Mouse (Mus musculus) erythroblast, embryonic 14.5 days (primary cell): ENCODE data around the gene Rab28. TPM values are rescaled to one million over a fixed set of nuclear protein-coding genes. Genes with fewer than 3 reads are reported as not detected.

ENCODE experiments used
- H3K27me3 ChIP-seq: 2 replicates; pipeline ENCODE4 v1.6.1; 2012; ENCODE audit warnings: inconsistent platforms; ENCODE audit not compliant: control insufficient read depth
- H3K36me3 ChIP-seq: 2 replicates; pipeline ENCODE4 v1.6.1; 2012; ENCODE audit warnings: mild to moderate bottlenecking, inconsistent platforms; ENCODE audit not compliant: control insufficient read depth
- H3K4me1 ChIP-seq: 2 replicates; pipeline ENCODE4 v1.6.1; 2012; ENCODE audit warnings: inconsistent platforms; ENCODE audit not compliant: control insufficient read depth
- H3K4me3 ChIP-seq: replicated peaks from 2 replicates; pipeline ENCODE3; 2012; ENCODE audit warnings: moderate library complexity, mild to moderate bottlenecking, inconsistent platforms
- H3K9me3 ChIP-seq: 2 replicates; pipeline ENCODE4 v1.6.1; 2012; ENCODE audit warnings: low read length, inconsistent platforms, mixed read lengths; ENCODE audit not compliant: control insufficient read depth
- GATA1 ChIP-seq: IDR thresholded peaks from 2 replicates; pipeline ENCODE4 v1.6.1; 2012; ENCODE audit warnings: low read length, inconsistent platforms, mixed read lengths
- TAL1 ChIP-seq: IDR thresholded peaks from 3 replicates; pipeline ENCODE4 v1.6.1; 2012; ENCODE audit warnings: low read length, inconsistent platforms, mixed read lengths
- polyA plus RNA-seq: library from polyadenylated mRNA; stranded (reverse); fragments of >175 nt; gene quantifications from 2 replicates; pipeline ENCODE4 v1.2.3, GENCODE M21; 2012

Gene Rab28
- polyA plus RNA-seq, 1 experiment = 2.4 TPM

- H3K9me3 ChIP-seq = no peaks in the 10 kb centered on the region
- H3K4me1 ChIP-seq = no peaks in the 10 kb centered on the region
- H3K4me3 ChIP-seq = no peak overlapping the region
- H3K36me3 ChIP-seq = no peaks in the 10 kb centered on the region
- no peaks in the 10 kb centered on the region for H3K27me3 ChIP-seq
- TF ChIP-seq TAL1 = no peak
- no peak for TF ChIP-seq GATA1
Measured at GRCm38 (mm10) chr5:41595199-41595598, 112.8 kb downstream of the Rab28 start.

DNA sequence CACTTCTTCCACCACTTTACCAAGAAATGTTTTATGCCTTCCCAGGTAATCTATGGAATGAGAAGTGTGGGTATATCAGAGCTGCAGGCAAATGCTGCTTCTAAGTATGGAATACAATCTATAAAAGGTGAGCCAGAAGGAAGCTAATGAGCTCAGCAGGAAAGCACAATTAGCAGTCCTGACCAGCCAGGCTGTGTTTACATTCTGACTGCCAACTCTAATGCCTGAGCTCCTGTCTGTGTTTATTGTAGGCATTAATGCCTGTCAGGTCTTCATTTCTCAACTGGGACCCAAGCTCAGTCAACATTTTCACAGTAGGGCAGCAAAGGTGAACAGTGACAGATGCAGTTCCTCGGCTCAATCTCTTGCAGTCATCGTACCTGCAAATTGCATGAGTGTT, 129.9 kb downstream of the Rab28 start:
- Histone ChIP-seq H3K27me3 (no peaks in the 10 kb centered on the region), H3K4me1 (no peaks in the 10 kb centered on the region), H3K36me3 (no peaks in the 10 kb centered on the region), H3K9me3 (peaks cover 15% of the 10 kb centered on the region), H3K4me3 (no peak overlapping the region)
- TF ChIP-seq GATA1 = no peak
- TF ChIP-seq TAL1 = no peak

Other genes with a start within 250 kb of the Rab28 start
- gene Nkx3-2, start 56.3 kb upstream of the Rab28 start, polyA plus RNA-seq = not detected in 2 replicates
- gene Bod1l, start 136.2 kb upstream of the Rab28 start, polyA plus RNA-seq = 0.80 and 1.1 TPM in 2 replicates